9 mouse cellular contexts compared by ENCODE assay signal in genomic region chr17:8433121-8433977, GRCm38 (mm10). TPM values are rescaled to one million over a fixed set of nuclear protein-coding genes. Genes with fewer than 3 reads are reported as not detected.
DNase-seq lines count a peak whose midpoint lies in the region; ATAC-seq and TF ChIP-seq lines count a peak whose summit lies in the region.
"Had no signal": no experiment of that assay in that cellular context is flagged by ENCODE, and none has a peak within 500 bp of the region (broad histone marks: within the 10 kb centered on the region; RNA-seq: fewer than 3 reads in every experiment).

No protein-coding gene starts in this region.

- no peak for ATAC-seq in intestine, embryonic 14.5 days (replicated peaks; ENCODE audit: low FRiP score, low TSS enrichment, low read depth)
- ATAC-seq in intestine, postnatal 0 days, result no peak
- ATAC-seq in embryonic facial prominence, embryonic 11.5 days (replicated peaks; ENCODE audit: insufficient number of reproducible peaks, low FRiP score, low TSS enrichment, low read depth), result no peak
- no peak for ATAC-seq in hindbrain, embryonic 14.5 days (ENCODE audit: low FRiP score)
- ATAC-seq in midbrain, postnatal 0 days (ENCODE audit: low FRiP score), result no peak

- H3K9me3 ChIP-seq in intestine, embryonic 14.5 days (ENCODE audit: control insufficient read depth, low read length), result no peaks in the 10 kb centered on the region
- H3K9me3 ChIP-seq in intestine, postnatal 0 days (ENCODE audit: control insufficient read depth), result no peaks in the 10 kb centered on the region
- no peaks in the 10 kb centered on the region for H3K9me3 ChIP-seq in embryonic facial prominence, embryonic 11.5 days (replicated peaks; ENCODE audit: control insufficient read depth, low read length)
- no peaks in the 10 kb centered on the region for H3K9me3 ChIP-seq in hindbrain, embryonic 14.5 days (ENCODE audit: control insufficient read depth, low read length)
- no peaks in the 10 kb centered on the region for H3K9me3 ChIP-seq in midbrain, postnatal 0 days (ENCODE audit: low read length)

- H3K36me3 ChIP-seq in intestine, embryonic 14.5 days (ENCODE audit: control insufficient read depth, insufficient read depth, low read length), result no peaks in the 10 kb centered on the region
- H3K36me3 ChIP-seq in intestine, postnatal 0 days (ENCODE audit: control insufficient read depth, insufficient read depth), result no peaks in the 10 kb centered on the region
- H3K36me3 ChIP-seq in embryonic facial prominence, embryonic 11.5 days (replicated peaks; ENCODE audit: control insufficient read depth, insufficient read depth, low read depth, low read length), result no peaks in the 10 kb centered on the region
- no peaks in the 10 kb centered on the region for H3K36me3 ChIP-seq in hindbrain, embryonic 14.5 days (replicated peaks; ENCODE audit: control insufficient read depth, insufficient read depth)
- H3K36me3 ChIP-seq in midbrain, postnatal 0 days (ENCODE audit: insufficient read depth, low read length), result no peaks in the 10 kb centered on the region

- H3K4me3 ChIP-seq in intestine, embryonic 14.5 days (ENCODE audit: low read depth, low read length), result peak overlapping the region; percentile 16
- no peak overlapping the region for H3K4me3 ChIP-seq in intestine, postnatal 0 days (ENCODE audit: low read depth, low read length)
- peak overlapping the region; percentile 18 for H3K4me3 ChIP-seq in embryonic facial prominence, embryonic 11.5 days (ENCODE audit: low read depth, low read length)
- peak overlapping the region; percentile 10 for H3K4me3 ChIP-seq in hindbrain, embryonic 14.5 days (replicated peaks; ENCODE audit: low read length)
- H3K4me3 ChIP-seq in midbrain, postnatal 0 days (ENCODE audit: low read depth, low read length), result peak overlapping the region; percentile 26

- no peak overlapping the region for H3K9ac ChIP-seq in intestine, embryonic 14.5 days (ENCODE audit: low read length)
- no peak overlapping the region for H3K9ac ChIP-seq in intestine, postnatal 0 days (ENCODE audit: low read depth, low read length)
- H3K9ac ChIP-seq in embryonic facial prominence, embryonic 11.5 days (replicated peaks; ENCODE audit: low read length), result no peak overlapping the region
- H3K9ac ChIP-seq in hindbrain, embryonic 14.5 days, result no peak overlapping the region; the same call in 1 of the 2 replicates
- H3K9ac ChIP-seq in midbrain, postnatal 0 days (replicated peaks; ENCODE audit: low read length, poor library complexity, severe bottlenecking), result no peak overlapping the region

- no peak overlapping the region for H3K27ac ChIP-seq in intestine, embryonic 14.5 days (ENCODE audit: low read depth)
- no peak overlapping the region for H3K27ac ChIP-seq in intestine, postnatal 0 days (ENCODE audit: low read depth, low read length)
- no peak overlapping the region for H3K27ac ChIP-seq in embryonic facial prominence, embryonic 11.5 days (replicated peaks; ENCODE audit: low read depth, low read length)
- no peak overlapping the region for H3K27ac ChIP-seq in hindbrain, embryonic 14.5 days
- no peak overlapping the region for H3K27ac ChIP-seq in midbrain, postnatal 0 days (ENCODE audit: low read depth, low read length)

- peak overlapping the region; percentile 39 for H3K4me2 ChIP-seq in intestine, embryonic 14.5 days (ENCODE audit: low read length)
- no peak overlapping the region for H3K4me2 ChIP-seq in intestine, postnatal 0 days (replicated peaks; ENCODE audit: low read depth)
- peak overlapping the region; percentile 41; the same call in 1 of the 2 replicates for H3K4me2 ChIP-seq in embryonic facial prominence, embryonic 11.5 days (ENCODE audit: low read depth, low read length)
- H3K4me2 ChIP-seq in hindbrain, embryonic 14.5 days (replicated peaks), result peak overlapping the region; percentile 37
- peak overlapping the region; percentile 47 for H3K4me2 ChIP-seq in midbrain, postnatal 0 days (ENCODE audit: low read depth, low read length, poor library complexity, severe bottlenecking)

- peak; percentile 60 for DNase-seq in intestine, embryonic 14.5 days (ENCODE audit: low spot score)
- peak; percentile 30 for DNase-seq in embryonic facial prominence, embryonic 11.5 days (ENCODE audit: low spot score)
- DNase-seq in hindbrain, embryonic 14.5 days (ENCODE audit: low spot score), result no peak
- no peak for DNase-seq in midbrain, postnatal 0 days (ENCODE audit: low spot score)
- no peak for DNase-seq in right cerebral cortex, postnatal 10 days (ENCODE audit: low spot score in 2 of 2)
- no peak for DNase-seq in urinary bladder, postnatal 14 days (ENCODE audit: low spot score)
- no peak for DNase-seq in cerebellum, adult 8-10 months
- DNase-seq: kidney, adult 9 months had no signal

- H3K4me1 ChIP-seq in intestine, embryonic 14.5 days (replicated peaks; ENCODE audit: control insufficient read depth, insufficient read depth, low read length), result peaks cover 8% of the 10 kb centered on the region; the same call in 1 of the 2 replicates
- no peaks in the 10 kb centered on the region for H3K4me1 ChIP-seq in intestine, postnatal 0 days (replicated peaks; ENCODE audit: control insufficient read depth, insufficient read depth, low read length)
- H3K4me1 ChIP-seq in embryonic facial prominence, embryonic 11.5 days (ENCODE audit: control insufficient read depth, insufficient read depth, low read length), result peaks cover 4% of the 10 kb centered on the region
- H3K4me1 ChIP-seq in hindbrain, embryonic 14.5 days (replicated peaks; ENCODE audit: control insufficient read depth, insufficient read depth, low read length), result no peaks in the 10 kb centered on the region; the same call in 1 of the 2 replicates
- peaks cover 9% of the 10 kb centered on the region; the same call in 1 of the 2 replicates for H3K4me1 ChIP-seq in midbrain, postnatal 0 days (ENCODE audit: insufficient read depth, low read length)

- under 1% methylated on average over 52 of the region's 52 CpGs for WGBS in intestine, embryonic 14.5 days
- 1% methylated on average over 52 of the region's 52 CpGs for WGBS in intestine, postnatal 0 days
- under 1% methylated on average over 52 of the region's 52 CpGs for WGBS in embryonic facial prominence, embryonic 11.5 days
- WGBS in hindbrain, embryonic 14.5 days, result under 1% methylated on average over 52 of the region's 52 CpGs
- WGBS in midbrain, postnatal 0 days, result 1% methylated on average over 52 of the region's 52 CpGs

- TF ChIP-seq CTCF in intestine, postnatal 0 days (IDR thresholded peaks at IDR 0.05; ENCODE audit: low read depth), result no peak
- no peak for TF ChIP-seq CTCF in midbrain, postnatal 0 days (IDR thresholded peaks at IDR 0.05)

- H3K27me3 ChIP-seq in intestine, embryonic 14.5 days (replicated peaks; ENCODE audit: control insufficient read depth, insufficient read depth, low read length), result peaks cover 100% of the 10 kb centered on the region
- peaks cover 89% of the 10 kb centered on the region for H3K27me3 ChIP-seq in intestine, postnatal 0 days (replicated peaks; ENCODE audit: control insufficient read depth, insufficient read depth, low read length)
- peaks cover 98% of the 10 kb centered on the region for H3K27me3 ChIP-seq in embryonic facial prominence, embryonic 11.5 days (ENCODE audit: control insufficient read depth, insufficient read depth, low read length)
- peaks cover 100% of the 10 kb centered on the region for H3K27me3 ChIP-seq in hindbrain, embryonic 14.5 days (ENCODE audit: control insufficient read depth, insufficient read depth, low read length)
- peaks cover 93% of the 10 kb centered on the region for H3K27me3 ChIP-seq in midbrain, postnatal 0 days (ENCODE audit: insufficient read depth, low read length)

RNA-seq across cellular contexts. Expression of gene T, which starts 0.9 kb away (rescaled TPM):
- polyA plus RNA-seq in intestine, embryonic 14.5 days (2014; fragmentation: Nextera tagmentation; extraction: Ambion mirVana), result 0.47 and 0.54 TPM in 2 replicates
- polyA plus RNA-seq in intestine, postnatal 0 days (2015; fragmentation: Nextera tagmentation; extraction: Ambion mirVana), result 0.12 TPM in 1 of 2 replicates, not detected in the other
- 0.27 and 0.50 TPM in 2 replicates for polyA plus RNA-seq in embryonic facial prominence, embryonic 11.5 days (2014; fragmentation: Nextera tagmentation; extraction: Ambion mirVana)
- 0.22 and 0.27 TPM in 2 replicates for polyA plus RNA-seq in hindbrain, embryonic 14.5 days (2014; fragmentation: Nextera tagmentation; extraction: Ambion mirVana)
- total RNA-seq in midbrain, postnatal 0 days (2014; rRNA removed), result 0.11 and 1.9 TPM in 2 replicates
- 0.25 and 0.35 TPM in 2 replicates for polyA plus RNA-seq in midbrain, postnatal 0 days (2015; fragmentation: Nextera tagmentation; extraction: Ambion mirVana)

Comparison
In these comparisons a context has a peak if more than half of its experiments do, and no peak if none do; other contexts are left out.
1. DNase-seq: peak in intestine, embryonic 14.5 days (single experiment) and embryonic facial prominence, embryonic 11.5 days (single experiment); none in hindbrain, embryonic 14.5 days (single experiment), midbrain, postnatal 0 days (single experiment), right cerebral cortex, postnatal 10 days (0 of 2), urinary bladder, postnatal 14 days (single experiment) and cerebellum, adult 8-10 months (single experiment).